Mouse (Mus musculus) B cell, adult 2 months (primary cell): ENCODE data around the gene Tmem91.

Source experiments
- DNase-seq, 2 experiments: peaks; one replicate each; pipeline ENCODE4 v3.0.0; 2022

Gene Tmem91

DNA sequence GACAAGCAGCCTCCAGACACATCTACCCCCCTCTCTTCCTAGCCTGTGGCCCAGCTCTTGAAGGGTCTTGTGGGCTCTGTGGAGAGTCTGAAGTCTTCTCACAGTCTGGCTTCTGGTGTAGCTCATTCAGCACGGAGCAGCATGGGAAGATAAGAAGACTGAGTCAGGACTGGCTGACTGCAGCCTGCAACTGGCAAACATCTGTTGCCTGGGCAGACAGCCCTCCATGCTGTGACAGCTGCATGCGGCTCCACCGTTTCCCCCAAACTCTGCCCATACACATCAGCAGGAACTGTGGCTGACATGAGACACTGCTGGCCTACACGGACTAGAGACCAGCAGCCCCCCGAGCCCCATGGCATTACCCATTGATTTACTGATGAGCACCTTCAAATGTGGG is 50.1 kb downstream of the Tmem91 start:
- DNase-seq, result no peak

DNA sequence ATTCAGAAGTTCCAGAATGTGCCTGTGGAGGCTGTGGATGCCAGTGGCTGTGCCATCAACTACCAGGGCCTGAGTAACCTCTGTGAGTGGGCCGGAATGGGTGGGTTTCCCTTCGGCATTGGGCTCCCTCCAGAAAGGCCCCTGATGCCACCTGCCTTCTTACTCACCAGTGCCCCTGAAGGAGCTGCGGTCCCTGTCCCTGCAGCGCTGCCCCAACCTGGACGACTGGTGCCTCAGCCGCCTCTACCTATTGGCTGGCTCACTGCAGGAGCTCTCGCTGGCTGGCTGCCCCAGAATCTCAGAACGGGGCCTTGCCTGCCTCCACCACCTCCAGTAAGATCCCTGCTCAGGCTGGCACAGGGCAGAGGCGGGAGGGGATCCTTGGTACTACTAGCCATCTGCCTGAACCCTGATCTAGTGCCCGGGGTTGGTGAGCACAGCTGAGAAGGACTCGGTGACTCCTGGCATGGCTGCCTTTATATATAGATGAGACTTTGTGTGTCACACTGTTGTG is 51.1 kb downstream of the Tmem91 start:
- DNase-seq, result no peak

DNA sequence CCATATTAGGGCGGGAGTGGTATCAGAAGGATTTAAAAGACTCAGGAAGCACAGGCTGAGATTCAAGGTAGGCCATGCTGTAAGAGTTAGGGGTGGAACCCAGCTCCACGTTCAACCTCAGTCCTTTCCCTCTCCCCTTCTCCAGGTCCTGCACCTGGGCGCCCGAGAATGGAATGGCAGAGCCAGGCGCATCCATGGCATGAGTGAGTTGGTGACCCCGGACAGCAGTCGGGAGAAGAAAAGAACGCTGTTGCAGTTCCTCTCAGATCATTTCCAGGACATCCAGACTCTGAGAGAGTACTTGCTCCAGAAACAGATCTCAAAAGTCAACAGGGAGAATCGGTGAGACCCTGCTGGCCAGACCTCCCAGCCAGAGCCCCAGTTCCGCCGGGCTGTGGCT is 54.2 kb downstream of the Tmem91 start:
- DNase-seq, result no peak

DNA sequence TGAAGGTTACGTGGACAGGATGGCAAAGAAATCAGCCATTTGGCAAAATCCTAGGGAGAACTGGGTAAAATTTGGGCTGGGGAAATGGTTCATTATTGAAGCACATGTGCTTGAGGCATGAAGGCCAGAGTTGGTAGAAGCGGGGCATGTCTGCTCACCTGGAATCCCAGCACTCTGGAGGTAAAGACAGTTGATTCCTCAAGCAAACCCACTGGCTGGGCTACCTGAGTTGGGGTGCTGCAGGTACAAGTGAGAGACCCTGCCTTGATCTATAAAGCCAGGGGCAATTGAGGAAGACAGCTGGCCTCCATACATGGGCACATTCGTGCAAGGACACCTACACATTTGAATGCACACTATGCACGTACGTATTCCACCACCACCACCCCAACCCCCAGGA is 54.9 kb downstream of the Tmem91 start:
- no peak for DNase-seq

DNA sequence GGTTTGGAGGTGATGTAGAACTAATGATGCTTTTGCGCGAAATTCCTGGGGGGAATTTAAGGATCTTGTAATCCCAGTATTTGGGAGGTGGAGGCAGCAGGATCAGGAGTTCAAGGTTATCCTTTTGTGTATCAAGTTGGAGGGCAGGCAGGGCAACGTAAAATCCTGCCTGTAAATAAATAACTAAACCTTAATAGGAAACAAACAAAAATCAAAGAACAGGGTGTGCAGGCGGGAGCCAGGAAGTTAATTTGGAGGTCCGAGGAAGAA is 55.3 kb downstream of the Tmem91 start:
- DNase-seq, result no peak
